Mouse (Mus musculus): ENCODE results near the gene Id2.

The Id2 gene

GRCm38 (mm10) chr12:25097052-25097209, at the start of gene Id2:
TSS of gene Id2 (minus strand) at chr12:25097140.
- DNase-seq (ENCODE audit: low spot score): no peak

DNA sequence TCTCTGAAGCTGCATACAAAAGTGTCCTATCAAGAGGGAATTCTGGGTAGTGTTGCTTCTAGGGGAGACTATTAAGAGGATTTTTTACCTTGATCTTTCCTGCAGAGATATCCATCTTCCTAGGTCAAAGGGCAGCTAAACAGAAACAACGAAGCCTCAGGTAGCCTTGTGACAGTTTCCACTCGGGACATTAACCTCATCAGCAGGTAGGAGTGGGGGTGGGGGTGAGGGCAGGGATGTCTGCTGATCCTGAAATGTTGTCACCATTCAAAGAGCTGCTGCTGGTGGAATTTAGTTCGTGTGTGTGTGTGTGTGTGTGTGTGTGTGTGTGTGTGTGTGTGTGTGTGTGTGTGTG, 48.4 kb upstream of the Id2 start:
- no peak for DNase-seq (ENCODE audit: low spot score)

- no peak for DNase-seq (ENCODE audit: low spot score)
Measured at GRCm38 (mm10) chr12:25144591-25145343, 47.8 kb upstream of the Id2 start.

DNA sequence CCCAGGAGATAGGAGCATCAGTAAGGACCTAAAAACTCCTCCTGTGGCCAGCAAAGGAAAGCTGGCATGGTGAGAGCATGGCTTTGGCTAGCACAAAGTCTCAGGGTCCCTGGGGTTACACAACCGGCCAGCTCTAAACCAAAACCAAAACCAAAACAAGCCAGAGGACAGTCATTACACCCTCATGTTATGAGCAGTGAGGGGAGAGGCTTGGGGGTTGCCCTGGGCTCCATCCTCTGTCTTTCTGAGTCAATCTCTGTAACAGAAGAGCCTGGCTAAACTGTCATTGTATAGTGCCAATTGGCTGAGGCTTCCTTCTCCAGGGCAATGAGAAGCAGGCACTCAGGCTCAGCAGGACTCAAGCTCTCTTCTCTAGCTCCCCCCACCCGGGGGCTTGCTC, 46.6 kb upstream of the Id2 start:
- no peak for DNase-seq (ENCODE audit: low spot score)

GRCm38 (mm10) chr12:25142251-25142650, 45.3 kb upstream of the Id2 start:
- no peak for DNase-seq (ENCODE audit: low spot score)

- no peak for DNase-seq (ENCODE audit: low spot score)
Measured at GRCm38 (mm10) chr12:25141311-25141710, 44.4 kb upstream of the Id2 start.

DNA sequence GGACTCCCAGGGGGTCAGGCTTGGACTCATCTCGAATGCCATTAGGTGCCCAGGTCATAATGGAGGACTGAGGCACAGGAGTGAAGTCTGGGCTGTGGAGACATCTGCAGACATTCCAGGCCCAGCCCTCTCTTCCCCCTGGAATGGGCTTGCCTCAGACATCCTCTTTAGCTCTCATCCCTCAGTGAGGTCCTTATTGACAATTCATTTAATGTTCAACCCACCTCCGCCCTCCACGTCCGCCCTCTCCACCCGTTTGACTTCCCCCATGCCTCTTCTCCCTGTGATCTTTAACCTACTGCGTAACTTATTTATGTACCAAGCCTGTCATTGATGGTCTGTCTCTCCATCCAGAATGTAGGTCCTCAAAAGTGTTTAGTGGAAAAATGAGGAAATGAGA, 43.2 kb upstream of the Id2 start:
- no peak for DNase-seq (ENCODE audit: low spot score)

- DNase-seq (ENCODE audit: low spot score): no peak
Measured at GRCm38 (mm10) chr12:25138616-25139015, 41.7 kb upstream of the Id2 start.

- DNase-seq (ENCODE audit: low spot score): no peak
Measured at GRCm38 (mm10) chr12:25132046-25132445, 35.1 kb upstream of the Id2 start.

DNA sequence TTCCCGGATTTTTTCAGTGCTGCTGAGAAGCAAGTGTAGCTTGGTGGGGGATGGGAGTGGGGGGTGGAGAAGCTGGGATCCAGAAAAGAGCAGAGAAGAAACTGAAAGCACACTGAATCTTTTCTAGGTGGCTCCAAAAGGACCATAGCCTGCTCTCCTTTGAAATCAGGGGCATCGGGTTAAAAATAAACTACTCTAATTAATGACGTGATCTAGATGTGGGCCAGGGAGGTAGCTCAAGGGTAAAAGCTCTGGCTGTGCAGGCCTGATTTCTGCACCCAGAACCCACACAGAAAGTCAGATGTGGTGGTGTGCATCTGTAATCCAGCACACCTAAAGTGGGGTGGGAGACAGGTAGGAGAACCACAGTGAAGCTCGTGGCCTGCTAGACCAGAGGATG, 30.7 kb upstream of the Id2 start:
- DNase-seq (ENCODE audit: low spot score): no peak

DNA sequence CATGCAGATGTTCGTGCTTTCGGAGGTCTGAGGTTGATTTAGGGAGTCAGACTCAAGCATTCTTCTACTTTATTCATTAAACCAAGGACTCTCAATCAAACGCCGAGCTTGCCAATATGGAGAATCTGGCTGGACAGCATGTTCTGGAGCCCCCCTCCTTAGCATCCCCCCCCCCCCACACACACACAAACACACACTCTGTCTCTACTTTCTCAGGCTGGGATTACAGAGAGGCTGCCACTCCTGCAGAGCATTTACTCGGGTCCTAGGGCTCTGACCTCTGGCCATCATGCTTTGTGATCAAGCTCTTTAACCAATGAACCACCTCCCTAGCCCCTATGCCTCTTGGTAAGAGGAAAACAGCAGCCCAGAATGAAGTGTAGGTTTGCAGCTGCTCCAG, 29.3 kb upstream of the Id2 start:
- DNase-seq (ENCODE audit: low spot score): no peak

GRCm38 (mm10) chr12:25125239-25125776, 28.4 kb upstream of the Id2 start:
- no peak for DNase-seq (ENCODE audit: low spot score)

- DNase-seq (ENCODE audit: low spot score): no peak
Measured at GRCm38 (mm10) chr12:25124431-25125238, 27.7 kb upstream of the Id2 start.

DNA sequence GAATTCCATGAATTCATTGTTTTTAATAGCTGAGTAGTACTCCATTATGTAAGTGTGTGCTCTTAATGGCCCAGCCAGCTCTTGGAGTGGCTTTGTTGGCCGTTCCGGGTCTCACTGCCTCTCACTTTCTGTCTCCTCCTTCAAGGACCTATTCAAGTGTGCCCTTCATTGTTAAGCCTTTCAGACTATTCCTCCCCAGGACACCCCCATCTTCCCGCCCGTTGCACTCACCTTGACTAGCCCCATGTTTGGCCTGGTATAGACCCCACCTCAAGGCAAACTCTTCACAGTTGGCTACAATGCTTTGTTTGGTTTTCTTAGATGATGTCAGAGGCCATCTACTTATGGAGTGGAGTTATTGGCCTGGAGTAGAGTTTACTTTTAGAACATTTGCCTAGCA, 23.8 kb upstream of the Id2 start:
- DNase-seq (ENCODE audit: low spot score): no peak

DNA sequence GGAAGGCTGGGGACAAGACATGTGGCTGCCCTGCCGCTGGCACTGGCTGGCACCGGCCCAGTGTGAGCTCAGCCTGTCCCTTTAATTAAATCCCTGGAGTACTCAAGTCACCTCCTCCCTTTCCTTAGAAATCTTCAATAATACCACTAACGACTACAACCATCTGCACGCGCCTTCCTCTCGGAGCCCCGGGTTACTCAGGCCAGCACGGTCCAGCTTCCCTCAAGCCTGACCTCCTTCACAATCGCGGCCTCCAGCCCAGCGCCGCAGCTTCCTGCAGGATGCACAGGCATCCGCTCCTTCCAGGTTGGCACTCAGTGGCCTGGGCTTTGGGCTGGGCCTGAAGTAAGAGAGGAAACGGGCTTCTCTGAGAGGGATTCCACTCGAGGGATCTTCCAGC, 22.3 kb upstream of the Id2 start:
- no peak for DNase-seq (ENCODE audit: low spot score)

DNA sequence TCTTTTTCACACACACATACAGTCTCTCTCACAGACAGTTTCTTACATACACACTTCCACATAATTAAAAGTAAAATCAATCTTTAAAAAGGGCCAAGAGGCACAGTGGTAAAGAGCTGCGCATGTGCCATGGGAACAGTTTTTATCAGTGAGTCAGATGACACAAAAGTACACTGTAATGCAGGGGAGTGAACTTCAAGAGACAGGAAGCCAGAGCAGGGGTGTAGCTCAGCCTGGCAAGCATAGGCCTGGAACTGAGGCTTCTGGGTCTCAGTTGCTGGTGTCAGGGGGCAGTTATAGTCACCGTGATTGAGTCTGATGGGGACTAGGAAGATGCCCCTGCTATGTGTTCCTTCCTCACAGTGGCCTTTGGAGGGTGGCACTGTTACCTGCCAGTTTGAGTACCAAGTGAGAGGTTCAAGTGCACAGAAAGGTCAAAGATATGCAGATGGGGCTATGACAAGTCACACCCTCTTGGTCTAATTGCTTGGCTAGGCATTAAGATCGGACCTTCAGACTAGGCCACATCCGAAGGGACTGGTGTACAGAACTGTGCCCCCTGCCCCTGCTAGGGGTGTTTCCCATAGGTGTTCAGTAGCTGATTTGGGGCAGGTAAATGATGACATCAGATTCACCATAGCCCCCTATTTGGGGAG, 21.0 kb upstream of the Id2 start:
- DNase-seq (ENCODE audit: low spot score): no peak

DNA sequence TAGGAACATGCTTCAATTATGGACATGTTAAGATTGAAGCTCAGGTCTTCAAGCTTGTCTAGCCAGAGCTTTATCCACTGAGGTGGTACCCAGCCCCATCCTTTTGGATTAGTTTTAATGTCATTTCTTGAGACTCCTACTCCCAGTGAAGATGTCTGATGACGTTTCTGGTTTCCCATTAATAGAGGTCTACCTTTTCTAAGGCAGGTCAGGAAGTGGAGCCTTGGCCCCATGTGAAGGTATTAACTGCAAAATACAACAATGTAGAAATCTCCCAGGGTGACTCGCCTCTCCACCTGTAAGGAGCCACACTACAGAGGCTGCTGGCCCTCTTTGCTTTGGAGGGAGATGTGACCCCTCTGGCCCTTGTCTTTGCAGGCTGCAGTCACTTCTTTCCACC, 19.2 kb upstream of the Id2 start:
- DNase-seq (ENCODE audit: low spot score): no peak

GRCm38 (mm10) chr12:25114426-25114825, 17.5 kb upstream of the Id2 start:
- no peak for DNase-seq (ENCODE audit: low spot score)

DNA sequence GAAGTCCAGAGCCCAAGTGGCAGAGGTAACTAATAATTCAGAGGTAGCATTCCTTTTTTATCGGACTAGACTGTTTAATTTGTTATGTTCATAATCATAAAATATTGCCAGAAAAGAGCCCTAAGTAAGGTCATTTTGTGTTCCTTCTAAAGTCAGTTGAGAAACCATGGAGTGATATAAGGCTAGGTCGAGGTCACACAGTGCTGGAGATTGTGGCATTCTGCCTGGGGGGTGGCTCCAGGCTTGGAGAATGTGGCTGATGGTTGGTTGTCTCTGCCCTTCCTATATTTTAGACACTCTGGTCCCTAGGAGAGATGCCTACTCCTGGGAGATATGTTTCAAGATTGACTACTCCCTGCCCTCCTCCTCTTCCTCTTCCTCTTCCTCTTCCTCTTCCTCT, 16.4 kb upstream of the Id2 start:
- no peak for DNase-seq (ENCODE audit: low spot score)

DNA sequence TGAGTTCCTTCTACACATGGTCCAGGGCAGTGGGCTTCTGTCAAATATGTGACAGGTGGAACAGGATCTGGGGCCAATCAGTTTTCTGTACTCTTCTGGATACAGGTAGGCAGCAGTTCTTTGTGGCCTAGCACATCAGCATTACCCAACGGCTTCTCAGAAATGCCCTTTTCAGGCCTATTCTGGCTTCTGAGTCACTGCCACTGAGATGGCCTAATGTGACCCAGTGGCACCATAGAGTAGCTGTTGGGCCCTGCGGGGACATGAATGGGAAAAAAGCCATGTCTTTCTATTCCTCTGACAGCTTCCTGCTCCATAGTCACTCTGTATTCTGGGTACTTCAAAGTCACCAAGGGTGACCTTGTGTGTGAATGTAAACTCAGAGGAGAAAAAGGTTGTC, 15.9 kb upstream of the Id2 start:
- DNase-seq (ENCODE audit: low spot score): no peak

GRCm38 (mm10) chr12:25110682-25111078, 13.7 kb upstream of the Id2 start:
- no peak for DNase-seq (ENCODE audit: low spot score)

DNA sequence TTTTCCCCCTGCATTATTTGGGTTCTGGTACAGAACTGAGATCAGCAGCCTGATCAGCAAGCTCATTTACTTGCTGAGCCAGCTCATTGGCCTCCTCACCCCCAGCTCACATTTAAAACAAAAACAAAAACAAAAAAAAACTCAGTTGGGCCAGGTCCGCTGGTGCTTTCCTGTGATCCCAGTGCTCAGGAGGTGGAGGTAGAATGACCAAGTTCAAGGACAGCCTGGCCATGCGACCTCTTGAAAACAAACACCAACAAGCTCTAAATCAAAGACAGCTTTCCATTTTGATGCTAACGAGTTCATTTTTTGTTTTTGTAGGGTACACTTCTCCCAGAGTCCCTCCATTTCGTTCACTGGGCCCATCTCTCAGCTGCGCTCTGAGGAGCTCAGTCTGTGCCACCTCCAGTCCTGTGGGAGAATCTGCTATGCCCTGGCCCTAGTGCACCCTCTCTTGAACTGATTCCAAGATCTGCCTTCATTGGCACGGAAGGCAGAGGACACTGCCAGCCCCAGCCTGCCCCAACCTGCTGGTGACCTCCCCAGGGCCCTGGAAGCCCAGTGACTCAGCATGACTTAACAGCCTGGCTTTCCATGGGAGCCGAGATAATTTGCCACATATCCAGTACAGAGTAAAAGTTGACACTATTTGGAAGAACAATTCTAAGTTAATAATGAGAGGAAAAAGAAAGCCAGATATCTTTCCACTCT, 13.2 kb upstream of the Id2 start:
- DNase-seq (ENCODE audit: low spot score): no peak

- no peak for DNase-seq (ENCODE audit: low spot score)
Measured at GRCm38 (mm10) chr12:25108865-25109264, 11.9 kb upstream of the Id2 start.
